Mouse (Mus musculus) induced T-regulatory cell, adult 2 months (primary cell): ENCODE results near the gene Rin2.

Source experiments
- DNase-seq: peaks from one replicate; pipeline ENCODE4 v3.0.0-alpha.2; 2012; ENCODE audit warnings: low read depth

Gene Rin2

DNA sequence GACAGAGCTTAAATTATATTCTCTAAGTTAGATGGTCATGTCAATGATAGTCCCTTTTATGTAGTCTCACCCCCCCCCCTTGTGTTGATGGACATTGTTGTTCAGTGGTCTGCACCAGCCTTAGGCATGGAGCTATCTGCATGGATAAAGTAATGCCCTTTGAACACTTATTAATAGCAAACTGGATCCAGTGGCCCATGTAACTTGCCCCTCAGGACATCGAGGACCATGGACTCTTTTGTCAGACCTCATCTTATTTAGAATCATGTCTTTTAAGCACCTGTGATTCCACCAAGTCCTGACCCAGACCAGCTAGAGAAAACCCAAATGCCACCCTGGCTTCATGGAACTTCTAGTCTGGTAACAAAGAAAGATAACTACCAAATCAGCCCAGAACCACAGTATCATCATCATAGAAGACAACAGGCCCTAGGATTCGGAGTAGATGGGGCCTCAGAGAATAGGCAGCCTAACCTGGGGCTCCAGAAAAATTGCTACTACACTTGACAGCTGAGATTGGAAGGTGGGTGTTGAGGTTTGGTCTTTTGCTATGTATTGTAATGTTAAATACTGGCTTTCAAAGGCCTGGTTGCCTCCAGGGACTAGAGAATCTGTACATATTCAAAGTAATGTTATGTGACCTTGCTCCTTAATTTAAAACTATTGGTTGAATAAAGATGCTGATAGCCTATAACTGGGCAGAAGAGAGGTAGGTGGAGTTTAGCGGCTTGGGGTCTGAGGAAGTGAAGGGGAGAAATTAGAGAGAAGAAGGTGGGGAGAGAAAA, 113.7 kb downstream of the Rin2 start:
- DNase-seq: no peak

DNA sequence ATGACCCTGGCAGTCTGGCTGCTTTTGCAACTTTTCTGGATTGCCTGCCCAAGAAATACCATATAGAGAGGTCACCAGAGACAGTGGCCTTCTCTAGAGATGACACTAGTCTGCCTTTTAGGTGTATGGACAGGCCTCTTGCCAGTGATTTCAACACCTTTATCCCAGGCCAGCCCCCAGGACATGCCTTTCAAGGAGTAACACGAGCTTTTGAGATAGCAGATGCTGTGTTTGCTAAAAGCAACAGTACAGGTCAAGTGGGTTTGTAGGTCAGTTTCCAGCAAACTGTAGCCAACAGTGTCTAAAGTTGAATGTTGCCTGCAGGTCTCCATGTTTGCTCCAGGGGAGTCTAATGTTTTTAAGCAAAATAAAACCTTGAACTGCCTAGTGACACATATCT, 118.7 kb downstream of the Rin2 start:
- no peak for DNase-seq

DNA sequence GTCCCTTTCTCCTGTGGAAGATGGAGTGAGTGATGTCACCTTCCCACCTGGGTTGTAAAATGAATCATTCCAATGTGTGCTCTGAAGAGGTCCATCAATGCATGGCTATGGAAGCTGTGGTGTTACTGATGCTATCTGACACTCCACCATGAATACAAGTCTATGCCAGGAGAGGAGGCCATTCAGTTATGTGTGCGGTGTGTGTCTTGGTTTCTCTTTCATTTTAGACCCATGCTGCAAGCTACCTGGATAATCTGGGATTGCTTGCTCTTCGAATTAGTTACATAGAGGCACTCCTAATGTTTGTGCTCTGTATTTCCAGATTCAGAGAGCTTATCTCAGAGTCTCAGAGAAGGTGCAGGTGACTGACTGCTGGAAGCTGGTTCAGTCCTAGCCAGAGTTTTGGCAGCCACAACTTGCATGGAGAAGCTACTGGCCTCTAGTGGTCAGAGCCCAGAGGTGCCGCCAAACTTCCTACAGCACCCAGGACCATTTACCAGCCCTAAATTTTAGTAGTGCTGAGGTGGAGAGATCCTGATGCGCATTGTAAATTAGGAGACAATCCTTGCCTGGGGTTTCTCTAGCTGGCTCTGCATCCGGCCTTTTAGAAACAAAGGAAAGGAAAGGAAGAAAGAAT, 119.4 kb downstream of the Rin2 start:
- DNase-seq: peak; percentile 68

DNA sequence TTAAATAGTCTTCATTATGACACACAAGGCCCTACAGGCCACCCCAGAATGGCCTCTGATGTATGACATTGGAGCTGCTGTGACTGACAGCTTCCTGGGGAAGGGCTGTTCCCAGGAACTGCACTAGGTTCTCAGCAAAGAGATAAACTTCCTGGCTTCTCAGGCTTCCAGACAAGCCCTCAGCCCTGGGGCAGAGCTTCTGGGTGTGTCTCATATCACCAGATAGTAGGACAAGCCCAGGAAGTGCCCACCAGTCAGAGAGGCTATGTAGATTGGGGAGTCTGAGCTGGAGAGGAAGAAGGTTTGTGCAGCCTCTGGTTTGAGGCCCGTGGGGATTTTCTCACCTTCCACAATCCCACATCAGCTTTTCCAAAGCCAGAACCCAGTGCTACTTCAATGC, 122.8 kb downstream of the Rin2 start:
- DNase-seq: no peak

DNA sequence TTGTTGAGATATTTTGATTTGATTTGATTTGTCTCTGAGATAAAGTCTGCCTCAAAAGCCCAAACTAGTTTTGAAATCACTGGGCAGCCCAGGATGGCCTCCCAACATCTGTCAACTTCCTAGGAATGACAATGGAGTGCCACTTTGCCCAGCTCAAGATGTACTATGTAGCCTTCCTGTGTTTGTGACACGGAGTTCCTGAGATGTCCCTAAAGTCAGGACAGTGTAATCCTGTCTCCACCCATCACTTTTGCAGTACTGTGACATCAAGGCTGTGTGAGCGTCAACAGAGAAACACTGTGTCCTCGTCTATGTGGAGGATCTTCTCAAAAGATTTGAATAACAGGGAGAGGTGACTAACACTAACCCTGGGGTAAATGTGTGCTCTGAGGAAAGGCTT, 123.9 kb downstream of the Rin2 start:
- DNase-seq: no peak

DNA sequence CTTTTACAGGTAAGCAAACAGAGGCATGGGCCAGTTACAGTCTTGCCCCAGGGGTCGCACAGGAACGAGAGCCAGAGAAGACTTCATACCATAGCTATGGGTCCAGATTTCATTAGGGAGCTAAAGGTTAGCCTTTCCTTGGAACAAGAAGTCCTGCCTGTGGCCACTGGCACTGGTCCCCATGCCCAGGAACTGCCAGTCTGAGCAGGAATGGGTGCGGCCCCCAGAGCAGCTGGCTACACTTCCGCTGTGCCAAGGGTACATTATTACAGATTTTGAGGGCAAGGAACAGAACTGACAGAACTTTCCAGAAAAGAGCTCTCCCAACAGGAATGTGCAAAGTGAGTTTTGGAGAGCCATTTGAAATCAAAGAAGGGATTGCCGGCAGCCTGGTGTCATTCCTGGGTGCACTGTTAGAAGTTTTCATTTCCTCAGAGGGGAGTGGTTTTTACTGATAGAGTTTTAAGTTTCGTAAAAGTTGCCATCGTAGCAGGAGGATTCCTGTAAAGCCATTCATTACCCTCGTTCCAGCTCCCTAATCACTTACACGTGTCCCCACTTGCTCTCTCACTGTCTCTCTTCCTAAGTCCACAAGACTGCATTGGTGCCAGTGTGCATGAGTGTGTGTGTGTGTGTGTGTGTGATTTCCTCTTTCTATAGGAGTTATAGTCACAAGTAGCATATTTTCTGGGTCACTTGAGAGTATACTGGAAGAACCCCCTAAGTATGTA, 126.5 kb downstream of the Rin2 start:
- no peak for DNase-seq

DNA sequence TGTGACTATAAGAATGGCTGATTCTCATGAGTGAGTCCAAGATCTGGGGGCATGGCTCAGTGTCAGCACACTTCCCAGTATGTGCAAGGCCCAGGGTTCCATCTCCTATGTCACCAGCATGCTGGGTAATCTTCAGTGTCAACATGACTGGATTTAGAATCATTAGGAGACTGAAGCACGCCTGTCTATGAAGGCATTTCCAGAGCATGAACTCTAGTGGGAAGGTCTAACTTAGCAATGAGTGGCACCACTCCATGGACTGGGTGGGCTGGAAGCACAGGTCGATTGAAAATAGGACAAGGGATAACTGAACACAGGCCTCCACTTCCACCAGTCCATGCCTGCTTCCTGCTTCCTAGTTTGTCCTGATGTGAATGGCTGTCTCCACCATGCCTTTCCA, 127.6 kb downstream of the Rin2 start:
- DNase-seq: no peak

DNA sequence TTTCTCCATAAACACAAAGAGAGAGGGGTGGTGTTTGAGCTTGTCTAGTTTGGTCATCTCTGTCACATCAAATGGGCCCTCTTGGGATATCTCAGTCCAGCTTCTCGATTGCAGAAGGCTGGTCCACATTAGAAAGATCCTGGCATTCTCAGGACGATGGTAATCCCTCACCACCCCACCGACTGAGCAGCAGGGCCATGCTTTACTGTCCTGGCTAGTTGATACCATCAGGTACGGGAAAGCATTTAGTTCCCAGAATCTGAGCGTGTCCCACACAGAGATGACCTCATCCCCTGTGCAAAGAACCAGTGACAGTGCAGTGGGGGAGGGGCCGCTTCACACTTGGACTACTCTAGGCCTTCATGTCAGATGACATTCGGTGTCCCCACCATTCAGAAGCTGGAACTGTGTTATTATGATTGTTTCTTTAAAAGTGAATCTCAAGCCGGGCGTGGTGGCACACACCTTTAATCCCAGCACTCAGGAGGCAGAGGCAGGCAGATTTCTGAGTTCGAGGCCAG, 128.9 kb downstream of the Rin2 start:
- DNase-seq: no peak

DNA sequence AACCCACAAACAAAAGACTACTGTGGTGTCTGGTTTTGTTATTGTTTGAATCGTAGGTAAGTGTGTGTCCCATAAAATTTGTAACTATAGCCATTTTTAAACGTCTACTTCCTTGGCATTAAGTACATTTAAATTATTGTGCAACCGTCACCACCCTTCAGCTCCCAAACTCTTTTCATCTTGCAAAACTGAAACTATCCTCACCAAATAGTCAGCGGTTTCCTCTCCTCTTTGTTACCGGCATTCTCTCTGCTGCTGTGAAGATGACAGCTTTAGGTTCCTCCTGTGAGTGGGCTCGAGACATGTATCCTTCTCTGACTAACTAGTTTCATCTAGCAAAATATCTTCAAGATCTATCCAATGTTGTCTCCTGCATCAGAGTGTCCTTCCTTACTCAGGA, 129.5 kb downstream of the Rin2 start:
- peak; percentile 44 for DNase-seq

DNA sequence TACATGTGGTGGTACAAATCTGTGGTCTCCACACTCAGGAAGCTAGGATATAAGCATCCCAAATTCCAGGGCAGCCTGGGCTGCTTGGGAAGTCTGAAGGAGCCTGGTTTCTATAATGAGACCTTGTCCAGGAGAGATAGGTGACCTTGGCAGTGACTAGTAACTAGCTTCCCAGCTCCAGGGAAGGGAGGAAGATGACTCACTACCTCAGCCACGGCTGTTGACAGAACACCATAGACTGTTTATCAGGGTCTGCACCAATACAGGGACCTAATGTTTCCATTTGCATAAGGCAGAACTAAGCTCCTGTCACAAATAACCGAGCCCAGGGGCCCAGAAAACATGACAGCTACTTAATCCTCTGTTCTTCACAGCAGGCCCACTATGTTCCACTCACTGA, 132.3 kb downstream of the Rin2 start:
- no peak for DNase-seq

DNA sequence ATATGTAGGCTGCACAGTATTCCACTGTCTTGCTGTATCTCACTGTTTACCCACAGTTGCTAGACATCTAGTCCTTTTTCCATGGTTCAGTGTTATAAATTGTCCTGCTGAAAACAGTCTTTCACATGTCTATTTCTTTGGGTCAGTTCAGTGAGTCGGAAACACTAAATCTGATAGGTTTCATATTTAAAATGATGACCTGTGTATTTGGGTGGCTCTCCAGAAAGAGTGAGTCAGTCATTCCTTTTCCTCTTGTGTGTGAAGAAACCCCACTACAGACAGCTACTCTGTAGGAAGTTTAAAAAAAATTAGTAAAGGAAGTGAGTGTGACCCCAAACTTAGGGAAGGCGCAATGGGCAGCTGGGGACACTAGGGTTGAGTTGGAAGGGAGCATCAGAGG, 133.2 kb downstream of the Rin2 start:
- no peak for DNase-seq

DNA sequence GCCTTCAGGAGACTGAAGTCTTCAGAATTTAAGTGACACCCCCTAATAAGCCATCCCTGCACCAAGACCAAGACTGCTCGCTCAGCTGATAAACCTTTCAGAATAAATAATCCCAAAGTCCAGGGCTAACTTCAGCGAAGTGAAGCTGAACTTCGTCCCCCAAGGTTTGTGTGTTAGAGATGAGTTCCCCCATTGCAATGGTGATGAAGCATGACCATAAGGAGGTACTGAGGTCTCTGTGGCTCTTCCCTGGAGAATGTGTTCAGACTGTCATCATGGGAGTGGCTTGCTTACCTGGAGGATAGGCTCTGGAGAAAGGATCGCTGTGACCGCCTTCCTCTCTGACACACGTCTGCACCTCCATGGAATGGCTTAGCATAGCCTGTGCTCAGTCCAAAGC, 133.7 kb downstream of the Rin2 start:
- no peak for DNase-seq

DNA sequence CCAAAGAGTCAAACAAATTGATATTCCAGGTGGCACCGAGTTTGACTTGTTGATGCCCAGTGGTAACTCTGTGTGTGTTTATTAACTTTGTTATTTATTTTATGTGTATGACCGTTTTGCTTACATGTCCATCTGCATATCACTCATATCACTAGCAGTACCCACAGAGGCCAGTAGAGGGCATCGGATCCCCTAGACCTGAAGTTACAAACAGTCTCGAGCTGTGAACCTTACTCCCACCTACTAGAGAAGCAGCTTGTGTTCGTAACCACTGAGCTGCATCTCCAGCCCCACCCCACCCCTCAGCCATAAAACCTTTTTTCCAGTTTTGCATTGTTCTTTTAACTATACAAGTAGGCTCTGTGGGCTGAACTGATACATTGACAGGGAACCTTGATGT, 135.7 kb downstream of the Rin2 start:
- peak; percentile 82 for DNase-seq

DNA sequence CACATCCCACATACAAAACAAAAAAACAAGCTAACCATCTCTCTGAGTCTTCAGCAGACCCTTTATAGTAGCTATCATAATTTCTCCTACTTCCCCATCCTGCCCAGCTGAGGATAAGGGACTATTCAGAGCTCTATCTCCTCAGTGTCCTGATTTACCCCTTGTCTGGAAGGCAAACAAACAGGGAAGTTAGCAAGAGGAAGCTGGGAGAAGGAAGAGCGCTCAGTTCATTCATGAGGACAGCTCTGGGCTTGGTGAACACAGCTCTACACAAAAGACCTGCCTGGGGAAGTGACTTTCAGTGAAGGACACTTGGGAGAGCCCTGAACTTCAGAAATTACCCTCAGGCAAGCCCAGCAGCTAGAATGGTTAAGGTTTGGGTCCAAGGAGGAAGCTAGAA, 137.8 kb downstream of the Rin2 start:
- no peak for DNase-seq

DNA sequence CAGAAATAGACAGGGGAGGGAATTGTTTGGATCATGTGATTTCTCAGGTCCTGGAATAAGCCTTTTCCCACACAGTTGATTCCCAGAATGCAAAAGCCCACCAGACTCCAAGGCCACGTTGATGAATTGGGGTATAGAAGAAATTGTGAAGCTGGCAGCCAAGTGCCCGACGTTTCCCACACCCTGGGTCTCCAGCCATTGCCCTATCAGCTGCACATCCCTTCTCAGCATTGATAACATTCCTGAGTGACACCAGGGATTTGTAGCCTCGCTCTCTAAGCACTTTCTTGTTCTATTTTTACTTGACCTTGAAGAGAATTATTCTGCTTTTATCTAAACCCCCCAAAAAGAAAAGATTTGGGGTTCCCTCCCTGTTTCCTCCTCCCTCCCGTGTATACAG, 142.2 kb downstream of the Rin2 start:
- no peak for DNase-seq

DNA sequence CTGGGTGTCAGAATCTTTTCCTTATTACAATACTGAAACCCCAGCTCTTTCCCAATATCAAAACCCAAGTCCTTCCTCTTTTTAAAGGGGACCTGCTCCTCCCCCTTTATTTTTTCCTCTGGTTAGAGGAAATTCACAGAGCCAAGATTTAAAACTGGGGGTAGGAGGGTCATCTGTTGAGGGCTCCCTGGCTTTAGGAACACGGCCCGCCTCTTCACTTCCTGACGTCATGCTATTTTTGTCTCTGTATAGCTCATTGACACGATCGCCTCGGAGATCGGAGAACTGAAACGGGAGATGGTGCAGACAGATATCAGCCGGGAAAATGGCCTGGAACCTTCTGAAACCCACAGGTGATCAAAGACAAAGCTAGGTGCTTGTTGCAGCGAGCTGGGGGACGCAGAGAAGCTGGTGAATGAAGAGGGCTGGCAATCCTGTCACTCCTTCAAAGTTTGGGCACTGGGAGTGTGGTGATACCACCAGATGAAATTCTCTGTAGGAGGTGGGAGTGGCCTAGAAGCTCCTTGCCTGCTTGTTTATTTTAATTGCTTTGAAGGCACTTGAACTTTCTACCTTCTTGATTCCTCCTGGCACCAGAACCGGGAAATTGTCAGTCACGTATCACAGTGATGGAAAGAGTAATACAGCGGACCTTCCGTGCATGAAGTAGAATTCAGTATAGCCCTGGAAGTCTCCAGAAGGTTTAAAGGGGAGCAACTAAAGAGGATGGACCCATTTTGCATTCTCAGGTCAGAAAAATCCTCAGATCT, 147.2 kb downstream of the Rin2 start:
- DNase-seq: peak; percentile 72

DNA sequence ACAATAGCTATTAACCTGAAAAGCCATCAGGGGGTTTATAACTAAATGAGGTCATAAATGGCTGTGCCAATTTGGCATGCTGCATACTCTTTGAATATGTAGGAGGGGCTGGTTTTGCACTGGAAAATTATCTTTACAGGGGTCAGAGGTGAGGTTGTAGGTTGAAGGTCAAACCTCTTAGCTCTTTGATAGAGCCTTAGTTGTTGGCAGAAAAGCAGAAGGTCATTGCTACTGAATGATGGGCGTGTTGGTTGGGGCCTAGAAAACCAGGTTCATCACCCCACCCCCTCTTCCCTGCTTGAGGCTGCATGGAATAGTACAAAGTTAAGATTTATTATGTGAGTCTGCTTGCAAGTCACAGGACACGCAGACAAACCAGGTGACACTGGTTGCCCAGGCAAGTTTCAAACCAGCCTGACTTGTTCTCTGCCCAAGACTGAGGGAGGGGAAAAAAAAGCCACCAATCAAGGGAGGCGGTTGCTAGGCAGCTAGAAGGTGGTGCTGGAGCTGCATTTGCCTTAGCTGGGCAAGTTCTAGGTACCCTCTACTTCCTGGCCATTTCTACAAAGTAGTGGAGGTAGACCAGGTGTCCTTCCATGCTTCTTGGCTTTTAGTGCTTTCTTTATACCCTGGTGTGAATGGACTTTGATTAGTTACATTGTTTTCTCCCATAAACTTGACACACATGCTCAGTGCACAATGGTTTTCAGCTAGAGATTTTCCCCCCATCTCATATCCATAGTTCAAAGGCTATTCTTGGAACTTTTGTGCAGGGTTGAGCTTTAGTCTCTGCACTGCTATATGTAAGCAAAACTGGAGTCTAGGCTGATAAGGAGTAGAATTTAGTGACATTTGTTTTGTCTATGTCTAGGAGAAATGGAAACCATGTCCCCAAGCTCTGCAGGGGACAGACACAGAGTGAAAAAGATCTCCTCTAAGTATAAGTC, 148.0 kb downstream of the Rin2 start:
- DNase-seq: peak; percentile 61

DNA sequence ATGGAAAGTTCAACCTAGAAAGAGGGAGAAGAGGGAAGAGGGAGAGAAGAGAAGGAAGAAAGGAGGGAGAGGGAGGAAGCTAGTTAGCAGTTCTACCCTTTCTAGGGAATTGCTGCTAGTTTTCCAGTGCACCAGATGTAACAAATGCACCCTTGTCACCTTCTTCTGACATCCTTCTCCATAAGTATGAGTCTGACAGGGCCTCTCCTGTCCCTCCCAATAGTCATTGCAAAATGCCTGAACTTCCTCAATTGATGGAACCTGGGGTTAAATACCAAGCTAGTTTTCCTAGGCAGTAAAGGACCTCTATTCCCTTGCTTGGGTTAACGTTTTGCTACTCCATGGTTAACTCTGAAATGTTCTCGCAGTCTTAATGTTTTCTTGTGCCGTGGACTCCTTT, 149.7 kb downstream of the Rin2 start:
- no peak for DNase-seq

DNA sequence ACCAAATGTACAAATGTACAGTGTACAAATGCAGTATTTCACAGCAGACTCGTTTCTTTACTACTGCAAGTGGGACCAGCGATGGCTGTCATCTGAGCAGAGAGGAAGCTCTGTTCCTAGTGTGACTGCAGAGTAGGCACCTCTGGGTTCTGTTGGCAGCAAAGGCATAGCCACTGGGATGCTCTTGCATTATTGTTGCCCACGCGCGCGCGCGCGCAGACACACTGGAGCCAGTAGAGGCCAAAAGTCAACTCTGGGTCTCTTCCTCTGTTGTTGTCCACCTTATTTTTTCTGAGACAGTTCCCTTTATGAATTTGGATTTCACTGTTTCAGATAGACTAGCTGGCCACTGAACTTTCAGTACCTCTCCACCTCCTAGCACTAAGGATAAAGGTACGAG, 150.2 kb downstream of the Rin2 start:
- no peak for DNase-seq

DNA sequence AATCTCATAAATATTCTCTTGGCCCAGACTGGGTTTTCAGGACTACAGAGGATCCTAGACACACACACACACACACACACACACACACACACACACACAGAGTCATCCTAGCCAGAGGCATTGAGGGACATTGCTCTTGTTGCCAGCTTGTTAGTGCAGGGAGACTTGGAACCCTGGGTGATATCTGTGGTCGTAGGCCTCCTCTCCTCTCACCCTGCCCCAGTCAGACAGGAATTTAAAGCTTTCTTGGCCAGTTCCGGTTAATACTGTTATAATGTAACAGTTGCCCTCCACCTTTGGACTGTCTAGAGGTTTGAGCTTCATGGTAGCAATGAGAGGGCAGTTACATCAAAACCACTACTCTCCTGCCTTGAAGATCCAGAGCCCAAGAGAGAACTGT, 152.9 kb downstream of the Rin2 start:
- DNase-seq: no peak

DNA sequence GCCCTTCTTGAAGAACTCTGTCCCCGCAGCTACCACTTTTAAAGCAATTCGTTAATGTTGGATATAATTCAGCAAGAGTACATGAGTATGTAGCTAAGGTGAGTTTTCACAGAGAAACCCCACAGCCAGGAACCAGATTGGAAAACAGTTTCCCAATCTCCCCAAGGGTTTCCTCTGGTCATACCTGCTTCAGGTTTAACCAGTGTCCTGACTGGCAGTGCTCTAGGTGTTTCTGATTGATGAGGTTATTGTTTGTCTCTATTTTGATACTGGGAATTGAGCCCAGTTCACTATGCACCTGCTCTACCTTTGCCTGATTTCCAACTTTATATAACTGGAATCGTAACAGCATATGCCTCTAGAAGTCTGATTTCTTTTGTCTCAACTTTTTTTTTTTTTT, 153.6 kb downstream of the Rin2 start:
- no peak for DNase-seq
